Mouse (Mus musculus): Measurements from ENCODE around the gene Slc11a2. TPM values are rescaled to one million over a fixed set of nuclear protein-coding genes. Genes with fewer than 3 reads are reported as not detected.
"Not testable (repeated sequence)": the region's sequence is repeated elsewhere in the genome, so short reads cannot be mapped to it uniquely, and the experiment has no call there.

The Slc11a2 gene
- total RNA-seq, 2 experiments from 2014 or later: 18.3 to 20.1 TPM

GRCm38 (mm10) chr15:100443126-100443922 is 18.5 kb upstream of the Slc11a2 start:
- ATAC-seq (replicated peaks; ENCODE audit: low FRiP score, poor library complexity, severe bottlenecking): peak; percentile 99

DNA sequence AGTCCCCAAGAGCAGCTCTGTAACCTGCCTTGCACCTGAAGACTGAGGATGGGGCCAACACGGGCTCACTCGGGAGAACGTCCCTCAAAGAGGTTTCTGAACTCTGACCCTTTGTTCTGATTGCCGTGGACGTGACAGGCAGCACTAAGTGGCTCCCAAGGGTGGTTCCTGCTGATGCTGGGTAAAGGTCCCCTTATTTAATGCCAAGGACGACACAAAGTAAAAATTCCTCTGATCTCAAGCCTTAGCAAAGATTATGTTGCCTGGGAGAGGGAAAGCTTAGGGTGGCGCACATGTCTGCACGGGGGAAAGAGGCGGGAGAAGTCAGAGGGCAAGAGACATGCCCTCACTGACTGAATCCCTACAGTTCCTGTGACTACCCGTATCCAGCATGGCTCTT is 11.6 kb upstream of the Slc11a2 start:
- ATAC-seq (replicated peaks; ENCODE audit: low FRiP score, poor library complexity, severe bottlenecking): no peak

GRCm38 (mm10) chr15:100436112-100436511 is 11.2 kb upstream of the Slc11a2 start:
- ATAC-seq (replicated peaks; ENCODE audit: low FRiP score, poor library complexity, severe bottlenecking): no peak

GRCm38 (mm10) chr15:100433234-100433633 is 8.4 kb upstream of the Slc11a2 start:
- ATAC-seq (replicated peaks; ENCODE audit: low FRiP score, poor library complexity, severe bottlenecking): peak; percentile 60; the same call in 1 of the 2 replicates

DNA sequence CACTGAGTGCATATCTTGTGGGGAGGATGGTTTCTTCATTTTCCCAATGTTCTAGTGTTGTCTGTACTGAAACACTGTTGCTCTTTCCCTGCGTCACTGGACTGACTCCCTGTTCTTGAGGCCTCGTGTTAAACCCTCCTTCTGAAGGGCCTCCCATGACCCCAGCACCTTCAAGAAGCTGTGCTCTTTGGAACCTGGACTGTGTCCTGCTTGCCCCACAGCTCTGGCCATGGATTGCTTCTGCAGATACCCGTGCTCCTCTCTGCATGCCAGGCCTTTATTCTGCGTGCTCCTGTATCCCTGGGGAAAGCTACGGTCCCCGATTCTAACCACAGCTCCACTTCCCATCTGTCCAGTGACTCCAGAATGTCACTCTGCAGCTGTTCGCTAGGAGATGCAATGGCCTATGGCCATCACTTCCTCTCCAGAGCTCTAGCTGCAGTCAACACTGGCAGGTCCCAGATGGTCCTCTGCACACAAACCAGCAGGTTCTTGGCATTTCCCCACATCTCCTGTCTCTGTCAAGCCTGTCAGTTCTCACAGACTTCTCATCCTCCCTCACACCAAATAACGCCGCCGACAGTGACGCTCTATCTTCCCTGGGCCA is 5.2 kb upstream of the Slc11a2 start:
- ATAC-seq (replicated peaks; ENCODE audit: low FRiP score, poor library complexity, severe bottlenecking): no peak

DNA sequence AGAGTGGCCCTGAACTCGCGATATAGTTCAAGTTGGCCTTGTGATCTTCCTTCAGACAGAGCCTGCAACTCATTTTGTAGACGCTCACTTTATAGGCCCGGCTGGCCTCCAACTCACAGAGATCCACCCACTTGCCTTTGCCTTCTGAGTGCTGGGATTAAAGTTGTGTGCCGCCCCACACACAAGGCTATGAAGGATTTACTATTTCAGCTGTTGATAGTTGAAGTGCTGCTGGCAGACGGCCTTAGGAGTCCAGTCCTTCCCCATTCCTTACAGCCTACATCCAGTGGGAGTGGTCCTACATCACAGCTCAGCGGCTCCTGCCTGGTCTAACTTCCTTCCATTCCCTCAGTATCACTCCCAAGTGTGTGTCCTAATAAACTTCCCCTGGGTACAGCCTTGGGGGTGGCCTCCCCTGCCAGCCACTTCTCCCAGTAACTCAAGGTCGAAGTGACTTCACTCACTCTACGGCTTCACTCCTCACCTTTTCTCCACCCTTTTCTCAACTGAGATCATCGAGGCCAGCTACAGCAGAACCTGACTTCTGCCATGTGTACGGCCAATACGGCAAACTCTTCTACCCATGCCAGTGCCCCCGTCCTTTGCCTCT is 3.5 kb upstream of the Slc11a2 start:
- no peak for ATAC-seq (replicated peaks; ENCODE audit: low FRiP score, poor library complexity, severe bottlenecking)

- no peak for ATAC-seq (replicated peaks; ENCODE audit: low FRiP score, poor library complexity, severe bottlenecking)
Observed at GRCm38 (mm10) chr15:100423916-100424315, 956 bp downstream of the Slc11a2 start.

GRCm38 (mm10) chr15:100422899-100423860 is 1.7 kb downstream of the Slc11a2 start:
- ATAC-seq (replicated peaks; ENCODE audit: low FRiP score, poor library complexity, severe bottlenecking): peak; percentile 83

- no peak for ATAC-seq (replicated peaks; ENCODE audit: low FRiP score, poor library complexity, severe bottlenecking)
Observed at GRCm38 (mm10) chr15:100422476-100422875, 2.4 kb downstream of the Slc11a2 start.

DNA sequence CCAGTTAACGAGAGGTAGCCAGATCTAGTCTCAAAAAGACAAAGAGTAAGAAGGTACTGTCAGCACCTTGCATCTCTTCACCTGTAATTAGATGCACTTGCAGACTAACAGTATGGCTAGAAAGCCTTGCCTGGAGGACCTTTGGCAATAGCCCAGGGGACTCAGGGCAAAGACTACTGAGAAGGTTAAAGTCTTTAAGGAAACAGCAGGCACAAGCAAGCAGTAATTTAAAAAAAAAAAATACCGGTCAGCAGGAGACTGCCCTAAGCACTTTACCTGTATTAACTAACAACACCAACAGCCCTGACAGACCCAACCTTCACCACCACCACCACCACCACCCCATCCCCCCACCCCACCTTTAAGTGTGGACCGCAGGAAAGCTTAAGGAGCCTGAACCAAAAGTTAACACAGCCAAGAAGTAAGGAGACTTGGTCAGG is 3.1 kb downstream of the Slc11a2 start, which contains the start of gene Gm5475:
Gm5475 (plus strand) TSS at position 390 of the 440 bp plus-strand sequence.
- not testable (repeated sequence) for ATAC-seq (replicated peaks; ENCODE audit: low FRiP score, poor library complexity, severe bottlenecking)

DNA sequence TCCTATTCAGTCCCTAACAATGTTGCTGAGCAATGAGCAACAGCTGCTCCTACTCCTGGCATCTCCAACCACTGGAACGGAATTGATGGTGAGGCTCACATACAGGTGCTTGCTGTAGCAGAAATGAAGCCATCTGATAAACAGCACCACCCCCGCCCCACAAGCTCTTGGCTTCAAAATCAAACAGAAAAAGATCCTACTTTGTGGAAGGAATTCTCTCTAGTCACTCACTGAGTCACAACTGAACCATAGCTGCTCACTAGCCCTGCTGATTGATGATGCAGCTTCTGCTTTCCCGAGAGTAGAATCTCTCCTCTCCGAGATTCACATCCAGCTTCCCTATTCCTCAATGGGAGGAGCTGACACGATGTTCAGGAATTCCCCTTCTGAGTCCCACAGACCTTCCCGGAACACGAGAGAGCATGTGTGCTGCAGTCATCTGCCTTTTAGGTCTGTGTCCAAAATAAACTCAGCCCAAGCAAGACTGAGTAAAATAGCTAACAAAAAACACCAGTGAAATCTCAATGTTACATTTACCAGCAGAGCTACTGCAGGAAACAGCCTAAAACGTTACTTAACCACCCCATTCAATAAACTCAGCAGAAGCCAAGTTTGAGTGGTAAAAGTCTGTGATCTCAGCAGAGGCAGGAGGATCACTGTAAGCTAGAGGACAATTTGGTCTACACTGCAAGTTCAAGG is 3.7 kb downstream of the Slc11a2 start:
- ATAC-seq (replicated peaks; ENCODE audit: low FRiP score, poor library complexity, severe bottlenecking): peak; percentile 7; the same call in 1 of the 2 replicates

GRCm38 (mm10) chr15:100419901-100420745 is 4.7 kb downstream of the Slc11a2 start:
- peak; percentile 45 for ATAC-seq (replicated peaks; ENCODE audit: low FRiP score, poor library complexity, severe bottlenecking)

DNA sequence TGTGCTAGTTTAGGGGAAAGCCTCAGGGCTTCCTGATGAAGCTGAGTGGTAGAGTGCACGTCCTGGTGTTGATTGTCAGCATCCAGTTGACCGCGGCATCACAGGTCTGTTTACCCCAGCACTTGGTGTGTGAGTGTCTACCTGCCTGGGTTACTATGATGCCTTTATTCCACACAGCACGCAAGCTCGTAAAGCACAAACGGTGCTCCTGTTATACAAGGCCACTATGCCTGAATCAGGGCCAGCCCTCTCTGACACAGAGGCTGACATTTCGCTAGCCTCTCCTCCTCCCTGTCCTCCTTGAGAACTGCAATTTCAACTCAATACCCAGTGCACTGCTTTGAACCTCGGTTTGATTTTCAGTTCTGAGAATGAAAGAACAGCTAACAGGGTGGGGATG is 5.6 kb downstream of the Slc11a2 start:
- ATAC-seq (replicated peaks; ENCODE audit: low FRiP score, poor library complexity, severe bottlenecking): no peak

- ATAC-seq (replicated peaks; ENCODE audit: low FRiP score, poor library complexity, severe bottlenecking): no peak
Observed at GRCm38 (mm10) chr15:100417854-100418450, 6.9 kb downstream of the Slc11a2 start.

DNA sequence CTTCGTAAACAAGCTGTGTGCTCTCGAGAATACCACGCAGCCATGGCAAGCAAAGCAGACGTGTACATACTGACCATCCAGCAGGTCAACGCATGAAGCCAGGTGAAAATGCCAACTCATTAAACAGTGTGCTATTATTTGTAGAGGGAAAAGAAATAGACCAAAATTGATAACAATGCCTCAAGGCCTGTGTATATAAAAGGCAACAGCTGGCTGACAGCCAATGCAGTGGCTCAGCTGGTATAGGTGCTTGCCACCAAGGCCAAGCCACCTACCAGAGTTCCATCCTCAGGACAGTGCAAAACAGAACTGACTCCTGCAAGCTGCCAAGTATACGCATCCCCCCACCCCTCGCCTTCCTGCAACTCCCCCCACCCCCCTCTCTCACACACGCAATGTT is 9.2 kb downstream of the Slc11a2 start:
- ATAC-seq (replicated peaks; ENCODE audit: low FRiP score, poor library complexity, severe bottlenecking): no peak

GRCm38 (mm10) chr15:100414942-100415341 is 9.9 kb downstream of the Slc11a2 start:
- no peak for ATAC-seq (replicated peaks; ENCODE audit: low FRiP score, poor library complexity, severe bottlenecking)

DNA sequence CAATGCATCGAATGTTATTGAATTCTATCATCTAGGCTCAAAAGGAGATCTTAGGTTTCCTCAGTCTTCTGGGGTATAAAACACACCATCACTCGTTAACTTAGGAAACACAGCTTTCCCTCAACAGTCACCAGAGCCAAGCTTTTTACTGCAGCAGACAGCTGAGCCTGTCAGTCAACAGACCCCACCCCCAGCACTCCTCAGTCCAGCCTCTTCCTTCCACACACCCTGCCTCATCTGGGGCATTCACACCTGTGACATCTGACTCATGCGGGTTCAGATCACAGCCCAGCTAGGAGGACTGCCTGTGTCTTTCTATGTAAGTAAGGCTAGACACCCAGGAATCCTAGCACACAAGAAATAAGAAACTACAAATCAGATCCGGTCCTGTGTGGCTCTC is 10.9 kb downstream of the Slc11a2 start:
- no peak for ATAC-seq (replicated peaks; ENCODE audit: low FRiP score, poor library complexity, severe bottlenecking)

- no peak for ATAC-seq (replicated peaks; ENCODE audit: low FRiP score, poor library complexity, severe bottlenecking)
Observed at GRCm38 (mm10) chr15:100413306-100413705, 11.6 kb downstream of the Slc11a2 start.
